Mouse (Mus musculus) brain, adult 10 weeks (tissue): ENCODE results near the gene Cit. TPM values are rescaled to one million over a fixed set of nuclear protein-coding genes. Genes with fewer than 3 reads are reported as not detected.

Source experiments
- polyA plus RNA-seq: library from polyadenylated mRNA; stranded (reverse); fragments of 350-450 nt; fragmentation: Illumina TruSeq; extraction: RNeasy Lipid Tissue Mini Kit (QIAGEN cat#74804); gene quantifications from one replicate; pipeline ENCODE4 v1.2.3, GENCODE M21; 2015; ENCODE audit warnings: low read depth, low replicate concordance

The Cit gene
- 55.9 TPM for polyA plus RNA-seq

DNA sequence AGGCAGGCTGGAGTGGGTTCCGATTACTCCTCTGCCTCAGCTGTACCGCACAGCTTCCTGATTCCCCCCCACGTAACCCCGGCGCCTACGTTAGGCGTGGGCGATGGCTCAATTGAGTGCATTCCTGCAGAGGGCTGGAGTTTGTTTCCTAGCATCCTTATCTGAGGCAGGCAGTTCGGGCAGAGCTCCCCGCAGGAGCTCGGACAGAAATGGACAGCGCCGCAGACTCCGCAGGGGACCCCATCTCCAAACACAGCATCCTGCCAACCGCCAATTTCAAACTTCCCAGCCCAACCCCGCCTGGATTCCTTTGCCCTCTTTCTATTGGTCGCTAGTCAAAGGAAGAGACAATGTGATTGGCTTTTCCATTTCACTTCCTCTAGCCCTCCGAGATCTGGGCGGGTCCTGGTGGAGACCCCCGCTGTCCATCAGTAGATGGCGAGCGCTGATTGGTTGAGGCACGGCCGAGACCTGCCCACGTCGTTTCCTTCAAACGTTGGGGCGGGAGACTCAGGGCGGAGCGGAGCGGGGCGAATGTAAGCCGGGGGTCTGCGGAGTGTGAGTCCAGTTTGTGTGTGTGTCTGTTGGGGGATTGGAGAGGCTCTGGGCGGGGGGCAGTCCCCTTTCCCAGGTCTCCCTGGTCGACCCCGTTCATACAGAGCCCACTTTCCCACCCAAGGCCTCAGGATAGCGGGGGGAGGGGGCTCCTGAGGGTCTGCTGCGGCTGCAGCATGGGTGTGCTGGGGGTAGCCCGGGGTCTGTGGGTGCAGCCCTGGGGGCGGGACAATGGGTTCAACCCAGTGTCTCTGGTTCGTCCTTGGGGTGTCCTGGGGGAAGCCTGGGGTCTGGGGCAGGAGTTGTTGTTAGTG, at the start of gene Cit:
Gene Cit, plus strand, starts transcription at position 513 of the 869 bp plus-strand sequence.

GRCm38 (mm10) chr5:116024327-116024739, 179.3 kb downstream of the Cit start, which contains the start of gene Prkab1:
Prkab1 (minus strand) TSS chr5:116024508.

Other genes starting within 250 kb of the Cit start
- 79.3 TPM for gene Rab35, start 213.4 kb upstream of the Cit start, polyA plus RNA-seq
- 109 TPM for gene Bicdl1, start 113.7 kb upstream of the Cit start, polyA plus RNA-seq
- 18.2 TPM for gene Prkab1, start 179.2 kb downstream of the Cit start, polyA plus RNA-seq
- not detected for gene Tmem233, start 238.0 kb downstream of the Cit start, polyA plus RNA-seq